Mouse (Mus musculus) spleen, adult 12 weeks (tissue): Measurements from ENCODE around the gene Prl7d1.
"Not testable (repeated sequence)": the region's sequence is repeated elsewhere in the genome, so short reads cannot be mapped to it uniquely, and the experiment has no call there.

Source experiments
- DNase-seq: peaks from one replicate; pipeline ENCODE4 v3.0.0; 2022; ENCODE audit warnings: low spot score

The Prl7d1 gene

GRCm38 (mm10) chr13:27716636-27717035 lies at the start of gene Prl7d1:
TSS of gene Prl7d1 (minus strand) at chr13:27716736.
- DNase-seq, result no peak

GRCm38 (mm10) chr13:27734512-27735186 lies 18.1 kb upstream of the Prl7d1 start:
- no peak for DNase-seq

- not testable (repeated sequence) for DNase-seq
Observed at GRCm38 (mm10) chr13:27730286-27730959, 13.9 kb upstream of the Prl7d1 start.

GRCm38 (mm10) chr13:27725057-27725456 lies 8.5 kb upstream of the Prl7d1 start:
- DNase-seq, result not testable (repeated sequence)

GRCm38 (mm10) chr13:27706521-27706920 lies 10.0 kb downstream of the Prl7d1 start:
- DNase-seq, result no peak

- DNase-seq, result no peak
Observed at GRCm38 (mm10) chr13:27667936-27668335, 48.6 kb downstream of the Prl7d1 start, which contains the start of gene Prl7a2. TSS of gene Prl7a2 (minus strand) at chr13:27668036.

- no peak for DNase-seq
Observed at GRCm38 (mm10) chr13:27660747-27661146, 55.8 kb downstream of the Prl7d1 start.
